Mouse (Mus musculus) kidney, embryonic 14.5 days (tissue): ENCODE results near the gene Pgap3. TPM values are rescaled to one million over a fixed set of nuclear protein-coding genes. Genes with fewer than 3 reads are reported as not detected.
A peak's percentile ranks its signal among the peaks of the same experiment; 100 is the strongest.

Source experiments
- ATAC-seq: fragments of 200-750 bp; cut with Nextera tagmentation; 2 replicates; pipeline ENCODE4 v1.8.0; 2017; ENCODE audit warnings: moderate number of reproducible peaks, mild to moderate bottlenecking, moderate TSS enrichment, moderate library complexity; ENCODE audit not compliant: low FRiP score, low TSS enrichment
- H3K27ac ChIP-seq: fragments of 300-500 bp; sonication (generic); 2 replicates; pipeline ENCODE4 v1.5.1; 2014; ENCODE audit warnings: low read depth, mild to moderate bottlenecking, low read length, moderate library complexity, mixed read lengths
- H3K27me3 ChIP-seq: fragments of 300-500 bp; sonication (generic); 2 replicates; pipeline ENCODE4 v1.6.1; 2014; ENCODE audit warnings: mild to moderate bottlenecking, low read length; ENCODE audit not compliant: control insufficient read depth, insufficient read depth
- H3K36me3 ChIP-seq: fragments of 300-500 bp; sonication (generic); 2 replicates; pipeline ENCODE4 v1.6.1; 2014; ENCODE audit warnings: low read length, mixed read lengths; ENCODE audit not compliant: control insufficient read depth, insufficient read depth
- H3K4me1 ChIP-seq: fragments of 300-500 bp; sonication (generic); 2 replicates; pipeline ENCODE4 v1.6.1; 2014; ENCODE audit warnings: low read length, mixed read lengths; ENCODE audit not compliant: control insufficient read depth, insufficient read depth
- H3K4me2 ChIP-seq: fragments of 300-500 bp; sonication (generic); replicated peaks from 2 replicates; pipeline ENCODE4 v1.6.1; 2014; ENCODE audit warnings: low read depth, mild to moderate bottlenecking, low read length
- H3K4me3 ChIP-seq: fragments of 300-500 bp; sonication (generic); 2 replicates; pipeline ENCODE4 v1.5.1; 2014; ENCODE audit warnings: mild to moderate bottlenecking, low read length
- H3K9ac ChIP-seq: fragments of 300-500 bp; sonication (generic); 2 replicates; pipeline ENCODE4 v1.6.1; 2014; ENCODE audit warnings: low read depth, mild to moderate bottlenecking, low read length, moderate library complexity
- H3K9me3 ChIP-seq: fragments of 300-500 bp; sonication (generic); 2 replicates; pipeline ENCODE4 v1.6.1; 2016; ENCODE audit warnings: low read length; ENCODE audit not compliant: control insufficient read depth
- WGBS: fragments of 180-500 bp; shearing (Covaris S2); extraction: QIAGEN DNeasy Blood & Tissue Kit; methylation state at CpG from one replicate; pipeline ENCODE4 v1.1.7; 2014; 5-methylcytosine and 5-hydroxymethylcytosine counted together
- polyA plus RNA-seq: library from polyadenylated mRNA; unstranded; fragments of >200 nt; fragmentation: Nextera tagmentation; extraction: Ambion mirVana; gene quantifications from 2 replicates; pipeline ENCODE4 v1.2.1, GENCODE M21; 2014

The Pgap3 gene
- 10.7 and 14.8 TPM in 2 replicates for polyA plus RNA-seq

DNA sequence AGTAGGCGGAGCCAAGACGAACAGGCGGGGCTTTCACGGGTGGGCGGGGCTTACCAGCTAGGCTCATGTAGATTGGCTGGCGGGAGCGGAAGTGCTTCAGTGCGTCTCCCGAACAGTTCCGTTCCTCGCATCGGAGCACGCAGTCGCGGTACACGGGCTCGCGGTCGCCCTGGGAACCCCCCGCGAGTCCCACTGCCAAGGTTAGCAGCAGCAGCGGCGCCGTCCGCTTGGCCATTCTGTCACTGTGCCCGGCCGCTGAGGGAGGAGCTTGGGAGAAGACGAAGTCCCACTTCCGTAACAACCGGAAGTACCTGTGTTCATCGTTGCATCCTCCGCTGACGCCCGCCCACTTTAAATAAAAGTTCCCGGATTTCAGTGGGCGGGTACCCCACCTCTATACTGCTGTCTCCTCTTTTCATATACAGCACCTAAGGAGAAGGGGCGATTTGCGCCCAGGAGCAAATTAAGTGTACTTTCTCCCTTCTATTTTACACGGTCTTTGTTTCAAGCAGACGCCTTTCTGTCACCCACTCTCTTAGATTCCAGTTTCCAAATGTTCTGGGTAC, at the start of gene Pgap3:
Pgap3 (minus strand) TSS at position 330 of the 566 bp plus-strand sequence.
- Histone ChIP-seq H3K4me1 (peaks cover 12% of the 10 kb centered on the region), H3K4me3 (peak within 1 kb of the TSS; percentile 44), H3K9me3 (no peaks in the 10 kb centered on the region), H3K9ac (peak within 1 kb of the TSS; percentile 55; the same call in 1 of the 2 replicates), H3K4me2 (peak within 1 kb of the TSS; percentile 81), H3K27me3 (no peaks in the 10 kb centered on the region), H3K27ac (peak within 1 kb of the TSS; percentile 90), H3K36me3 (0 out of 2 replicates have a peak, but pooled peaks cover 2% of the 10 kb centered on the region)
- under 1% methylated on average over 40 of the region's 40 CpGs for WGBS
- peak; percentile 88 for ATAC-seq

DNA sequence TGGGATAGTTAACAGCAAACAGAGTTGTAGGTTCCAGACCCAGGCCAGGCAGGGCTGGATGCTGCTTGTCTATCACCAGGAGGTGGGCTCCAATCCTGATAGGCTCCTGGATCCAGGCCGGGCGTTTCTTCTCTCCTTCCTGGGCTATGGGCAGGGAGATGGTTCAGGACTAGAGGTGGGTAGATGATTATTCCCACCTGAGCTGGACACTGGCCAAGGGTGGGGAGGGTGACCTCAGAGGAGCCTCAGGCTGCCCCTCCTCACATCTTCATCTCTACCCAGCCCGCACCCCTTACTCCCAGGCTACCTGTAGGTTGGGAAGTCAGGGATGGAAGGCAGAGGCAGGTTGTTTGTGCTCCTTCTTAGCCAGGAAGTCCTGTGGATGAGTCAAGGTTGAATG, 49.1 kb upstream of the Pgap3 start:
- no peak for ATAC-seq
- peaks cover 25% of the 10 kb centered on the region; the same call in 1 of the 2 replicates for H3K36me3 ChIP-seq
- peak overlapping the region; percentile 46 for H3K4me2 ChIP-seq
- 78% methylated on average over 3 of the region's 3 CpGs for WGBS
- peaks cover 12% of the 10 kb centered on the region for H3K4me1 ChIP-seq
- H3K9me3 ChIP-seq: no peaks in the 10 kb centered on the region
- H3K27me3 ChIP-seq: peaks cover 14% of the 10 kb centered on the region; the same call in 1 of the 2 replicates
- peak overlapping the region; percentile 36 for H3K4me3 ChIP-seq
- H3K27ac ChIP-seq: no peak overlapping the region
- H3K9ac ChIP-seq: peak overlapping the region; percentile 32; the same call in 1 of the 2 replicates

- Histone ChIP-seq H3K27ac (peak overlapping the region; percentile 93), H3K4me1 (peaks cover 12% of the 10 kb centered on the region), H3K27me3 (peaks cover 14% of the 10 kb centered on the region; the same call in 1 of the 2 replicates), H3K4me3 (peak overlapping the region; percentile 41), H3K36me3 (peaks cover 17% of the 10 kb centered on the region; the same call in 1 of the 2 replicates), H3K9me3 (no peaks in the 10 kb centered on the region), H3K9ac (peak overlapping the region; percentile 53; the same call in 1 of the 2 replicates), H3K4me2 (peak overlapping the region; percentile 46)
- 28% methylated on average over 13 of the region's 13 CpGs for WGBS
- peak; percentile 24; the same call in 1 of the 2 replicates for ATAC-seq
Measured at GRCm38 (mm10) chr11:98448191-98448790, 48.0 kb upstream of the Pgap3 start.

- Histone ChIP-seq H3K4me1 (peaks cover 12% of the 10 kb centered on the region), H3K9ac (peak overlapping the region; percentile 53), H3K4me2 (peak overlapping the region; percentile 31), H3K4me3 (peak overlapping the region; percentile 41), H3K9me3 (no peaks in the 10 kb centered on the region), H3K36me3 (peaks cover 12% of the 10 kb centered on the region; the same call in 1 of the 2 replicates), H3K27me3 (peaks cover 14% of the 10 kb centered on the region; the same call in 1 of the 2 replicates), H3K27ac (peak overlapping the region; percentile 93)
- 12% methylated on average over 7 of the region's 7 CpGs for WGBS
- no peak; the same call in 1 of the 2 replicates for ATAC-seq
Measured at GRCm38 (mm10) chr11:98447475-98447834, 47.2 kb upstream of the Pgap3 start.

- H3K9me3 ChIP-seq: no peaks in the 10 kb centered on the region
- H3K4me2 ChIP-seq: peak overlapping the region; percentile 31
- peak overlapping the region; percentile 93 for H3K27ac ChIP-seq
- peak overlapping the region; percentile 53 for H3K9ac ChIP-seq
- peaks cover 12% of the 10 kb centered on the region for H3K4me1 ChIP-seq
- peak; percentile 78 for ATAC-seq
- 1% methylated on average over 33 of the region's 33 CpGs for WGBS
- peaks cover 14% of the 10 kb centered on the region; the same call in 1 of the 2 replicates for H3K27me3 ChIP-seq
- H3K4me3 ChIP-seq: peak overlapping the region; percentile 41
- peaks cover 7% of the 10 kb centered on the region; the same call in 1 of the 2 replicates for H3K36me3 ChIP-seq
Measured at GRCm38 (mm10) chr11:98446562-98447474, 46.5 kb upstream of the Pgap3 start.

DNA sequence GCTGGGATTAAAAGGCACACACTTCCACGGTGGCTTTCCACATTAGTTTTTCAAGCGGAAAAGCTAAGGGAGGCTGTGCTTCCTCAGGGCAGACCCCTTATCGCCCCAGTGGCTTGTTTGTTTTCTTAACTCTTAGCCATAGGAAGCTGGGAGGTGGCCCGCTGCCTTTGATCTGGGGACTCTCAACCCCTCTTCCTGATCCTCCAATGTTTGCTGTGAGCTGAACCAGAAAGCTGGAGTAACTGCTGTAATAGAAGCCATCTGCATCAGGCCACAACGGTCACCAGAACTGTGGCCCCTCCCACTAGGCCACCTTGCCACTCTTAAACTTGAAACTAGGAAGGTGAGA, 45.9 kb upstream of the Pgap3 start, which contains the start of gene Grb7:
Grb7 (plus strand) TSS at position 182 of the 349 bp plus-strand sequence.
- Histone ChIP-seq H3K27ac (peak within 1 kb of the TSS; percentile 93), H3K36me3 (peaks cover 3% of the 10 kb centered on the region; the same call in 1 of the 2 replicates), H3K9me3 (no peaks in the 10 kb centered on the region), H3K9ac (peak within 1 kb of the TSS; percentile 53), H3K4me1 (peaks cover 12% of the 10 kb centered on the region), H3K4me3 (peak within 1 kb of the TSS; percentile 41), H3K27me3 (peaks cover 14% of the 10 kb centered on the region; the same call in 1 of the 2 replicates), H3K4me2 (peak within 1 kb of the TSS; percentile 31)
- peak; percentile 50 for ATAC-seq
- WGBS: 4% methylated on average over 5 of the region's 5 CpGs

DNA sequence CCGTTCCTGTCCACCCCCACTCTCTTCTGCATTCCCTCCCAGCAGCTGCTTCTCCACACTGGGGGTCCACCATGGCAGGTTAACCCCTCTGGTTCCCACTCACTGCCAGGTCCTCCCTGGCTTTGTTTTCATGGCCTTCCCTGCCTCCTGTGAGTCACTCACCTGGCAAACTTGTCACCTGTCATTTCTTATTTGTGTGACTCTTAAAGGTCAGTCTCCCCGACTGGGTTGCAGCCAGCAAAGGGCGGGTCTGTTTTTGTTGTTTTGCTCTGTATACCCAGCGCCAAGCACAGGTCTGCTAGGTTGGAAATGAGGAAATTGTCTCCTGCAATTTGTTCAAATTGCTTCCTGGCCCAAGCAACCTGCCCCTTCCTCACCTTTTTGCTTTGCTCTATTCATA, 45.4 kb upstream of the Pgap3 start:
- Histone ChIP-seq H3K9me3 (no peaks in the 10 kb centered on the region), H3K36me3 (no peaks in the 10 kb centered on the region), H3K9ac (no peak overlapping the region), H3K4me2 (no peak overlapping the region), H3K4me3 (no peak overlapping the region), H3K27ac (peak overlapping the region; percentile 93; the same call in 1 of the 2 replicates), H3K27me3 (peaks cover 14% of the 10 kb centered on the region; the same call in 1 of the 2 replicates), H3K4me1 (peaks cover 12% of the 10 kb centered on the region)
- WGBS: 39% methylated on average over 4 of the region's 4 CpGs
- no peak for ATAC-seq

GRCm38 (mm10) chr11:98445238-98445637, 44.9 kb upstream of the Pgap3 start:
- Histone ChIP-seq H3K9ac (no peak overlapping the region), H3K4me2 (no peak overlapping the region), H3K27me3 (peaks cover 14% of the 10 kb centered on the region; the same call in 1 of the 2 replicates), H3K27ac (peak overlapping the region; percentile 93; the same call in 1 of the 2 replicates), H3K4me3 (no peak overlapping the region), H3K9me3 (no peaks in the 10 kb centered on the region), H3K36me3 (no peaks in the 10 kb centered on the region), H3K4me1 (peaks cover 12% of the 10 kb centered on the region)
- 17% methylated on average over 1 of the region's 1 CpGs for WGBS
- no peak for ATAC-seq
